Mouse (Mus musculus) embryo, embryonic 11.5 days (tissue): ENCODE results near the gene Tsc2.

Experiments
- DNase-seq: peaks from one replicate; pipeline ENCODE4 v3.0.0-alpha.2; 2012; ENCODE audit warnings: low read depth, low spot score

The Tsc2 gene

DNA sequence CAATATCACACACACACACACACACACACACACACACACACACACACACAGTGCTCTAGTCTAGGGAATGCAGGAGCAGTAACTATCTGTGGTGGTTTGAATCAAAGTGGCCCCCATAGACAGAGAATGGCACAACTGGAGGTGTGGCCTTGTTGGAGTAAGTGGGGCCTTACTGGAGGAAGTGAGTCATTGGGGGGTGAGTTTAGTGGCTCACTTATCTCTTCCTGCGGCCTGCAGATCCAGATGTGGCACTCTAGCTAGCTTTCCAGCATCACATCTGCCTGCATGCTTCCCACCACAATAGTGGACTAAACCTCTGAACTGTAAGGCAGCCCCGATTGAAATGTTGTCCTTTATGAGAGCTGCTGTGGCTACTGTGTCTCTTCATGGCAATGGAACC is 21.7 kb downstream of the Tsc2 start:
- DNase-seq: no peak

DNA sequence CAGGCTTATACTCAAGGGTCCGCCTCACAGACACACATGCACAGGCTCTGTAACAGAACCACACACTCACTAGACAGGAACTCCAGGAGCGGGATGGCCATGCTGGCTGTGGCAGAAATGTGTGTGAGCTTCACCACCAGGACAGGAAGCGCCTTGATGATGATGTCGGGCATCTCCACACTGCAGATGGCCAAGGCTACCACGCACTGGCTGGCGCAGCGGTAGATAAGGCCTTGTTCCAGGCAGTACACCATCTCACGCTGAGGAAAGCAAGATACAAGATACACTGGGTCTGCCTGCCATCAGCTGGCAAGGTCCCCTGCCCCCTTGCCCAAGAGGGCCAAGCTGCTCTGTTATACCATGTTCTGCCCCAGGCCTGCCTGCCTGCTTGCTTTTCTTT is 23.6 kb downstream of the Tsc2 start:
- no peak for DNase-seq

DNA sequence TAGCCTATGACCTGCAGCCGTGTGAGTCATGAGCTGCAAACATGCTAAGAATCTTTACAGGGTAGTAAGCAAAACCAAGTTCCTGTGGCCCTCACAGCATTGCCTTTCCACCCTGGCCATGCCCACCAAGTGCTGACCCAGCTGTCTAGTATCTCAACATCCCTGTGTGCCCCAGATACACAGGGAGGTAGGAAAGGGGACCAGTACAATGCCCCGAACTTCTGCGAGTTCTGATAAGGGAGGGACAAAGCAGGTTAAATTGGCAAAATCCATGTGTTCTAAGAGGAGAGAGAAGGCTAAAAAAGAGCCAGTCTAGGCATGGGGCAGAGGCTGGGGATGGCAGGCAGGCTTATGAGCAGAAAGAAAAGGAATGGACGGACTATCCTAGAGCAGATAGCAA is 24.1 kb downstream of the Tsc2 start:
- DNase-seq: no peak

DNA sequence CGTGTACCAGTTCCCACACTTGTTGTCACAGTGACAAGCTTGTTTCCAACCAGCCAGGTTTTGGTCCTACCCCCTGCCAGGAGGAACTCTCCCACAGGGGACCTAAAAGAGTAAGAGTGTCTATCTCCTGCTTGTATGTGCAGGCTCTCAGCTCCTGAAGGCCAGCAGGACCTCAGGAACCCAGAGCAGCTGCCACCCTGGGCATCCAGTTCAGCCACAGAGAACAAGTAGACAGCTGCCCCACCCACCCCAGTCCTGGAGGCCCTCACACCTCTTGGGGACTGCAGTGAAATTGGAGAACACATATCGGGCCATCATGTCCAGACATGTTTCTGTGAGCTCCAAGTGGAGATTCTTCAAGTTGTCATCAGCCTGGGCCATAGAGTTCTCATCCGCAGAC is 27.9 kb downstream of the Tsc2 start:
- DNase-seq: no peak

DNA sequence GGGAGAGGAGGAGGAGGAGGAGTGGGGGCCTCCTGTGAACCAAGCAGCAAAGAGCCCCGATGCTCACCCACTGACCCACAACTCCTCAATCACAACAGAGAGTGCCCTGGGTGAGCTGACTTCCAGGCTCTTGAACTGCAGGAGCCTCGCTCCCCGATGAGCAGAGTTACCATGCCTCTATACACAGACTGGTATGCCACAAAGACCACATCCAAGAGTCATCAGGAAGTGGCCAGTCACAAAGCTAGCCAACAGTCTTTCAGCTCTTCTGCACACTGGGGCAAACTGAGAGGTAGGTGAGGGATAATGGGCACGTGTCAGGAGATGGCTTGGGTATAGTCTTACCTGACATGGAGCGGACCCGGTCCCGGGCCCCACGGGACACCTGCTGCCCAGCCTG is 28.5 kb downstream of the Tsc2 start:
- DNase-seq: no peak

DNA sequence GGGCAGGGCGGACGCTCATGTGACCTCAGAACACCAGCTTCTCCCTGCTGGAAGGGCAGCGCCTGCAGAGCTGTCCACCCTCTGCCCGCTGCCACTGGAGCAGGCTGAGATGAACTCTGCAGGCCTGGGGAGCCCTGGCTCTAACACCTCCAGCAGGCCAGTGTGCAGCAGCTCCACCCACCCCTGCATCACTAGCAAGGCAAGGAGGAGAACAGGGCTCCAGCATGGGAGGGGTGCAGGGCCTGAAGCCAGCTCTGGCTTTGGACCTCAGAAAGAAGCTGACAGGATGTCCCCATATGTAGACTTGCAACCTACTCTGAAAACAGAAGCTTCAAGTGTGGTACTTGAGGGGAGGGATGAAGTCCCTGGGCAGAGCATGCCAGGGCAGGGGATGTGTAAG is 31.9 kb downstream of the Tsc2 start:
- no peak for DNase-seq

DNA sequence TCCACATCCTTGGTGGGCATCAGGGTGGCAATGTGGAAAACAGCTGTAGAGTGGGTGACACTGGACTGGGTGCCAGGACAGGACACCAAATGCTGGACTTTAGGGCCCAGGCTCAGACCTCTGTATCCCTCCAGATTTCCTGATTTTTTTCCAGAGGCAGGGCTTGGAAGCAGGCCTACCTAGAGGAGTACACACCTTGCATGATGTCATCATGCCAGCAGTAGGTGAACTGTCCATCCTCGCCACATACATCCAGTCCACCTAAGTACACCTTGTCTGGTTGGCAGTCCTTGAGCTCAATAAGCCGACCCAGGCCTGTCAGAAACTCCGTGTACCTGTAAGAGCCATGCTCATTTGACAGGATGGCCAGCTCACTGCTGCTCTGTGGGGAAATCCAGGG is 34.4 kb downstream of the Tsc2 start:
- DNase-seq: no peak

DNA sequence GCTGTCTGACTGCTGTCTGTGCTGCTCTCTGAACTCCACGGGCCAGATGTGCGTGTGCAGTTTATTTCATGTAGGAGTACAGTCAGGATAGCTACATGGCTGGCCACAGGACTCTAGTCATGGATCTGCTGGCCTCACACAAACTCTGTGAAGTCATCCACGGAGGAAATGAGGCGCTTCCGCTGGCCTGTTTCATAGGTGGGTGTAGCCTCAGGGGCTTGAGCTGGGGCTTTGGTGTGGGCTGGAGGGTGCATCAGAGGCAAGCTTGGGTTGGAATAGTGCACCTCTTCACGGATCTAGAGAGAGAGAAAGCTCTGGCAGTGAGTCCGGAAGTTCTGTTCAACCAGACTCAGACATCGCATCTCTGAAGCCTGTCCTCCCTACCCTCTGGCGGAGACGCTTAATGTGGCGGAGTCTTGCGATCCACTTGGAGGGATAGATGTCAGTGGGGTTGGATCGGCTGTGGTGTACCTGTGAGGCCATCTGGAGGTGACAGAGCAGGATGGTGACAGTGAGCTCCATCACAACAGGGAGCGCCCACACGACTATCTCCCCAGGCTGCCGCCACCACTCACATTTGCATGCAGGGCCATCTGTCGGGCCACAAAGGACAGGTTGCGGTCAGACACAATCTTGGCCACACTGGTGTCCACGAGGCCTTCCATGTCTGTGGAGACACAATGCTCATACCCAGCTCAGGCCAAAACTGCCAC is 35.8 kb downstream of the Tsc2 start:
- DNase-seq: no peak

DNA sequence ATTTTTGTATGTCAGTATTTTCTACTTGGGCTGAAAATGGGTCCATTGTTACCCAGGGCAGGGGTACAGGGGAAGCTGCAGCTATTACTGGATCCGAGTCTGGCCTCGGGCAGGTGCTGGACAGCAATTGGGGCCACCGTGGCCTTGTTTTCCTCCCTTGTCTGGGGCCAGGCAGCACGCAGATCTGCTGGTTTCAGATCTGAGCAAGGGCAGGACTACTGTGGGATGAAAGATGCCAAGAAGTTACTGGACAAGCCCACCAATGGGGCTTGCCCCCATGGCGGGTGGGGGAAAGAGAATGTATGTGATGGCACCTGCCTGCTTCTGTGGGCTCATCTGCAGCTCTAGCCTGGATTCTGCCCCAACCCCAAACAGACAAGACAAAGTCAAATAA is 36.4 kb downstream of the Tsc2 start:
- DNase-seq: no peak

DNA sequence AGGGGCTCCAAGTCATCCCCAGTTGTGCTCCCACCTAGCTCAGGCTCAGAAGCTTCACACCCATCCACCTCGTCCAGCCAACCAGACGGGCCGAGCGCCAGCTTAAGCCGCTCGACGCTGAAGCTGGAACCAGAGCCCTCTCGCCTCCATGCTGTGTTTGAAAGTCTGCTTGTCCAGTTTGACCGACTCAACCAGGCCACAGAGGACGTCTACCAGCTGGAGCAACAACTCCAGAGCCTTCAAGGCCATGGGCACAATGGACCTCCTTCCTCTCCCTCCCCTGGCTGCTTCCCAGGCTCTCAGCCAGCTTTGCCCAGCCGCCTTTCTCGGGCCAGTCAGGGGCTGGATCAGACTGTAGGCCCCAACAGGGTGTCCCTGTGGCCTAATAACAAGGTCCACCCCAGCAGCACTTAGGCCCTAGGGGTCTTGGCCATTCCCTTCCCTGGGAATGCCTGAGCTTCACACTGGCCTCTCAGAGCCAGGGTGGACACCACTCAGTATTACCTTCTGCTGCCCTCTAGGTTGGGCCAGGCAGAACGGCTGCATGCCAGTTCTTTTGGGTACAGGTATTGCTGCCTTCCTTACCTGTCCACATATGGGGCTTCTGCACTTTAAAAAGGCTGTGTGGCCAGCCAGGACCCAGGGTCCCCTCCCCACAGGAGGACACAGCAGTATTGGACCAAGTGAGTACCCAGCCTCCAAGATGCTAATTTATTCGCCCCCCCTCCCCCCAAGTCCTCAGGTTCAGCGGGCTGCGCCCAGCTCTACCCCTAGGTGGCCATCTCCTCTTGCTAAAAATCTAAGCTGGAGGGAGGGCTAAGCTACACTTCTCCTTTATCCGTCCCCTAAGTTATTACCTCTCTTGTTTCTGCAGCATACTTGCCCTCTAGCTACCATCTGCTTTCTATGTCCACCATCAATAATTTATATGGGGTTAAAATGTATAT is 37.0 kb downstream of the Tsc2 start:
- DNase-seq: no peak

DNA sequence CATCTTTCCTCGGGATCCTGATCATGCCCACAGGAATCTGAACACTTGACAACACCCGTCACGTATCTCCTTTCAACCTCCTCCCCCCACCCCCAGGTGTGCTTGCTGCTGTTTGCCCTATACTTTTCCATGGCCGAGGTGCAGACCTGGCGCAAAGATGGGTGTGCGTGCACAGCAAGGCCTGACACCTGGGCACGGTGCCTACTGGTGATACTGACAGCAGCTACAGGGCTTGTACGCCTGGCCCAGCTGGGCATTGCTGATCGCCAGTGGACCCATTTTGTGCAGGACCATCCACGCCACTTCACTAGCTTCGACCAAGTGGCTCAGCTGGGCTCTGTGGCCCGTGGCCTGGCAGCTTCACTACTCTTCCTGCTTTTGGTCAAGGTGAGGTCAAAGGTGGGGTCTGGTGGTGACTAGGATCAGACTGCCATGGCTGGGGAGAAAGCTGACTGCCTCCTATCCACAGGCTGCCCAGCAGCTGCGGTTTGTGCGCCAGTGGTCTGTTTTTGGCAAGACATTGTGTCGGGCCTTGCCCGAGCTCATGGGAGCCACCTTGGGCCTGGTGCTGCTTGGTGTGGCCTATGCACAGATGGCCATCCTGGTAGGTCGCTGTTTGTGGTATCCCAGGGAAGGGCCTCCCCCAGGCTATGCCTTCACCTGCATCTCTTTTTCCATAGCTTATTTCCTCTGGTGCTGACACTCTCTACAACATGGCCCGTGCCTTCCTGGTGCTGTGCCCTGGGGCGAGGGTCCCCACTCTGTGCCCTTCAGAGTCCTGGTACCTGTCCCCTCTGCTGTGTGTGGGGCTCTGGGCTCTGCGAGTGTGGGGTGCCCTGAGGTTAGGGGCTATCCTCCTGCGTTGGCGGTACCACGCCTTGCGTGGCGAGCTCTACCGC is 38.2 kb downstream of the Tsc2 start:
- no peak for DNase-seq

DNA sequence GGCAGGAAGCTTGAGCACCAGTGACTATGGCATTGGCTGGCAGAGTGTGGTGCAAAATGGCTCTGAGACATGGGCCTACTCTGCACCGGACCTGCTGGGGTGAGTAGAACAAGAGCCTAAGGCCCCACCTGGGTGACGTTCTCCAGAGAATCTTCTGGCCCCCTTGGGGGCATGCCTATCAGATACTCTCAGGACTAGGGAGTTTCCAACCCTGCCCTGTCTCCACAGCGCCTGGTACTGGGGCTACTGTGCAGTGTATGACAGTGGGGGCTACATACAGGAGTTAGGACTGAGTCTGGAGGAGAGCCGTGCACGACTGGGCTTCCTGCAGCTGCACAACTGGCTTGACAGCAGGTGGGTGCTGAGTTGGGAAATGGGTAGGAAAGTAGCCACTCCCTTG is 39.2 kb downstream of the Tsc2 start:
- no peak for DNase-seq

DNA sequence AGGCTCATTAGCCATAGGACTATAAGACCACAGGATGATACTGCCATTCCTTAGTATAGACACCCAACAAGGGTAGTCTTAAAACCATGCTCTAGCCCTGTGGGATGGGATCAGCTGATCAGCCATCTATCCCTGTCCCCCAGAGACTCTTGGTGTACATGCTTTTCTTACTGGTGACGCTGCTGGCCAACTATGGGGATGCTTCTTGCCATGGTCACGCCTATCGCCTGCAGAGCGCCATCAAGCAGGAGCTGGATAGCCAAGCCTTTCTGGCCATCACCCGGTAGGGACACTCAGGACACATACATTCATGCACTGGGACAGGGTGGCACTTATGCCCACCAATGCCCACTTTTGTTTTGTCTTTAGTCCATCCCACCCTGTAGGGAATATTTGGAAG is 40.7 kb downstream of the Tsc2 start:
- DNase-seq: no peak

DNA sequence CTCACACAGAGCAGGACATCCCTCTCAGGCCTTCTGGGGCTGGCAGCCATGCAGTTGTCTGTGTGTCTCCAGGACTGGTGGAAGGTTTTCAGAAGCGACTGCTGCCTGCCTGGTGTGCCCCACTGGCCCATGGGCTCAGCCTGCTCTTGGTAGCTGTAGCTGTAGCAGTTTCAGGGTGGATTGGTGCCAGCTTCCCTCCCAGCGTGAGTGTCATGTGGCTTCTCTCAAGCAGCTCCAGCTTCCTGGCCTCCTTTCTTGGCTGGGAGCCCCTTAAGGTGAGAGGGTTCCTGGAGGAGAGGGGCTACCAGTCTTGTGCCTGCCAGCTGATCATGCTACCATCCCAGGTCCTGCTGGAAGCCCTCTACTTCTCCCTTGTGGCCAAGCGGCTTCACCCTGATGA is 41.5 kb downstream of the Tsc2 start:
- no peak for DNase-seq

DNA sequence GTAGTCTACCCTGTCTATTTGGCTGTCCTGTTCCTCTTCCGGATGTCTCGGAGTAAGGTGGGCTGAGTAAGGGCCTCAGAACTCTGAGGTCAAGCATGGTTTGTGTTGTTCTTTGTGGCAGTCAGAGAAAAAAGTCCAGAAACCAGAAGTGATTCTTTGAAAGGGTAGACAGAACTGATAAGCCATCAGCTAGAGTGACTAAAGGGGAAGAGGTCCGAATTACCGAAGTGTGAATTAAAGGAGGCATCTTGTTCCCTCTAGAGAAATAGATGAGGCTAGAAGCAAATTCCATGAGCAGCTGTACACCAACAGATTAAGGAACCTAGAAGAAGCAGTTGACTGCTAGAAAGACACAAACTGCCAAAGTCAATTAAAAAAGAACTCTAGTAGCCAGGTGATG is 45.9 kb downstream of the Tsc2 start:
- no peak for DNase-seq

DNA sequence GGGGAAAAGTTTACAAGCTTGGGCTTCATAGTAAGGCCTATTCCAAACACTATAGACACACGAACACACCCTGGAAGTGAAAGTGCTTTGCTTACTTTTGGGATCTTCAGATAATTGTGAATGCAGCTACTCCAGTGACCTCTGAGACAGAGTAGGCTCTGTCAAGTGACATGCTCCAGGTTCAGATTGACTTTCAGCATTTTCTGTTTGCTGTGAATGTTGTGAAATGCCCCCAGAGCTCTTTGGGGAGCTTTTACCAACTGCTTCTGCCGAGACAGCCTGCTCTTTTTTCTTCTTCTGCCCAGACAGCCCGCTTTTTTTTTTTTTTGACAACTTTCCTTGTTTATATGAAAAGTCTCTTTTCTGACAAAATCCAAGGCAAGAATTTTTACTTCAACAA is 47.9 kb downstream of the Tsc2 start:
- DNase-seq: no peak

DNA sequence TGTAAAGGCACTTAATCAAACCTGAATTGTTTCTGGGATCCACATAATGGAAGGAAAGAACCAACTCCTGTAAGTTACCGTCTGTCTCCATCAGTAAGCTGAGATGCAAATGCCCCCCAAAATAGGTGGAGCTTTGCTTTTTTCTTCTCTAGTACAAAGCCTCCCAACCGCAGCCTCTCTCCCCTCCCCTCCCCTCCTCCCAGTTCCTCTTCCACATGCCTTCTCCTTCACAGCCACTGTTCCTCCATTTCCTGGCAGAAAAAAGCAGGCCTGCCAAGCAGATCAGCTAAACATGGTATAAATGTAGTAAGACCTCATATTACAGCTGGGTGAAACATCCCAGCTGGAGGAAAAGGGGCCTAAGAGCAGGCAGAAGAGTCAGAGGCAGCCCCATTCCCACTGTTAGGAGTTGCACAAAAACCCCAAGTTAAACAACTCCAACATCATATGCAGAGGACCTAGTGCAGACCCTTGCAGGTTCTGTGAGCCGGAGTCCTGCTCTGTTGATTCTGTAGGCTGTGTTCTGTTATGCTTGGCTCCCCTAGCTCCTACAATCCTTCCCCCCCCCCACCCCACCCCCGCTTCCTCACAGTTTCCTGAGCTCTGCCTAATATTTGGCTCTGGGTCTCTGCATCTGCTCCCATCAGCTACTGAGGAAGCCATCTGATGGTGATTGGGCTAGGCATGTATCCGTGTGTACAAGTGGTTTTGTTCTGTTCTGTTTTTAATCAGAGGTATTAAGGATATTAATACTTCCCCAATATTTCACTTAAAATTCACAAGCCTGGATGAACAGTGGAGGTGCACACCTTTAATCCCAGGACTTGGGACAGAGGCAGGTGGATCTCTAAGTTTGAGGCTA is 48.6 kb downstream of the Tsc2 start:
- no peak for DNase-seq

DNA sequence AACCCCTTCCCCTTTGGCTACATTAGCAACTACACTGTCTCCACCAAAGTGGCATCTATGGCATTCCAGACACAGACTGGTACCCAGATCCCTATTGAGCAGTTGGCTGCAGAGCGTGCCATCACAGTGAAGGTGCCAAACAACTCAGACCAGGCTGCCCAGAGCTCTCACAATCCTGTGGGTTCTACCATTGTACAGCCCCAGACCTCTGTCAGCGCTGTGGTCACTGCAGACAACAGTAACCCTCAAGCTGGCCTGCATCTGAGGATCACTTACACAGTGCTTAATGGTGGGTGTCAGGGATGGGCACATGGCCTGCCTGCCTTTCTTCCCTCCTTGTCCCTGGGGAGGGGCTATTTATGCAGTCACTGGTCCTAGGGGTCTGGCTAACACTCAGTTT is 52.1 kb downstream of the Tsc2 start:
- DNase-seq: no peak

DNA sequence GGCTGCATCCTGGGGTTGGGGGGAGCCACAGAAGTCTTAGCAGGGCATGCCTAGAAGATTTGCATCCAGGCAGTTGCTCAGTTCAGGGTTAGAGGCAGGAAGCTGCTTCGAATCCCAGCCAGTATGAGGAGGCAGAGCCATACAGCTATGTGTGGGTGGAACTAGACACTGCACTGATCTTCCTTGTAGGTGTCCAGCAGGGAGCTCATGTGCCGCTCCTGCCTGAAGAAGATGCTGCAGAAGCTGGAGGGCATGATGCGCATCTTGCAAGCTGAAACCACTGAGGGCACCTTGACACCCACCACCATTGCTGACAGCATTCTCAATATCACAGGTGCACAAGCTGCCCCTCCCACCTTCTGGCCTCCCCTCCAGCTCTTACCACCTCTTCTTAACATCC is 52.9 kb downstream of the Tsc2 start:
- DNase-seq: no peak

DNA sequence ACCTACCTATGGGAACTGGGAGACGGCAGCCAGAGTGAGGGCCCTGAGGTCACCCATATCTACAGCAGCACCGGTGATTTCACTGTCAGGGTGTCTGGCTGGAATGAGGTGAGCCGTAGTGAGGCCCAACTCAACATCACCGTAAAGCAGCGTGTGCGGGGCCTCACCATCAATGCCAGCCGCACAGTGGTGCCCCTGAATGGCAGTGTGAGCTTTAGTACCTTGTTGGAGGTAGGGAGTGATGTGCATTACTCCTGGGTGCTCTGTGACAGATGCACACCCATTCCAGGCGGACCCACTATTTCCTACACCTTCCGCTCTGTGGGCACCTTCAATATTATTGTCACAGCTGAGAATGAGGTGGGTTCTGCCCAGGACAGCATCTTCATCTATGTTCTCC is 58.6 kb downstream of the Tsc2 start:
- DNase-seq: no peak

DNA sequence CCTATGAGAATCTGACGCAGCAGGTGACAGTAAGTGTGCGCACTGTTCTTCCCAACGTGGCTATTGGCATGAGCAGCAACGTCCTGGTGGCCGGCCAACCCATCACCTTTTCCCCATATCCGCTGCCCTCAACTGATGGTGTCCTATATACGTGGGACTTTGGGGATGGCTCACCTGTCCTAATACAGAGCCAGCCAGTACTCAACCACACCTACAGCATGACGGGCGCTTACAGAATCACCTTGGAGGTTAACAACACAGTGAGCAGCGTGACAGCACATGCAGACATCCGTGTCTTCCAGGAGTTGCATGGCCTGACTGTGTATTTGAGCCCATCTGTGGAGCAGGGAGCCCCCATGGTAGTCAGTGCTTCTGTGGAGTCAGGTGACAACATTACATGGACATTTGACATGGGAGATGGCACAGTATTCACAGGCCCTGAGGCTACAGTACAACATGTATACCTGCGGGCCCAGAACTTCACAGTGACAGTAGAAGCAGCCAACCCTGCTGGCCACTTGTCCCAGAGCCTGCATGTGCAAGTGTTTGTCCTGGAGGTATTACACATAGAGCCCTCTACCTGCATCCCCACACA is 59.7 kb downstream of the Tsc2 start:
- DNase-seq: no peak
